Mouse (Mus musculus): ENCODE results near the gene Clpb.

The Clpb gene

DNA sequence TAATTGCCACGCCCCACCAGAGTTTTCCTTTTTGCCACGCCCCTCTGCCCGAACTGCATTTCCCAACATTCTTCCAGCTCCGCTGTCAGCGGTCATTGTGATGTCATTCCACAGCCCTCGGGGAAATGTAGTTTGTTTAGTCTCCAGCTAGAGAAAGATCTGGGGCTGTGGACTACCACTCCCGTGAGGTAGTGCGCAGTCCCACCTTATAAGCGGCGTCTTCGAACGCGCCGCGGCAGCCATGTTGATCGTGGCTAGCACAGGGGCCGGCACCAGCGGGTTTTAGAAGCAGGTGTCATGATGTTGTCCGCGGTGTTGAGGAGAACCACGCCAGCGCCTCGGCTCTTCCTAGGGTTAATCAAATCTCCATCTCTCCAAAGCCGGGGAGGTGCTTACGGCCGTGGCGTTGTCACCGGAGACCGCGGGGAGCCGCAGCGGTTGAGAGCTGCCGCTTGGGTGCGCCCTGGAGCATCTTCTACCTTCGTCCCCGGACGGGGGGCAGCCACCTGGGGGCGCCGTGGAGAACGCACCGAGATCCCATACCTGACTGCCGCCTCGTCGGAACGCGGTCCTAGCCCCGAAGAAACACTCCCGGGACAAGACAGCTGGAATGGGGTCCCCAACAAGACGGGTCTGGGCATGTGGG lies at the start of gene Clpb:
Gene Clpb (plus strand): TSS at position 120 of the 646 bp plus-strand sequence.
- in situ Hi-C loops (cut with MboI, MseI), result loop anchor here (10.0 kb wide), 1 partner anchor 1929 kb away; the partner anchor contains the start of gene Olfr520

DNA sequence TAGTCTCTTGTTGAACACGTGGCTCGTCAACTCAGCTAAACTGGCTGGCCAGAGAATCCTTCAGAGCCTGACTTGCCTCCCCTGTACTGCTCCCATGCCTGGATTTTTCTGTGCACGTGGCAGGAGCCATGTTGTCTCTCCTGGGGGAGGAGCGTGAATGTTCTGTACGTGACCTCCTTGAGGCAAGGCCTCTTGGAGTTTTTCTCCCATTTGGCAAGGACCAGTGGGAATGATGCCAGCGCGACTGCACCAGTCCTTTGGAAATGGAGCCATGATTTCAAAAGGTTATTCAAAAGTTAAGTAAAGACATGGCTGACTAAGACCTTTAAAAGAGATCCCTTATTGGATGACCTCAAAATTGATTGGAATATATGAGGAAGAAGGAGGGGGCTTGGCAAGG lies 48.0 kb upstream of the Clpb start:
- in situ Hi-C loops (cut with MboI, MseI), result no loop called here

DNA sequence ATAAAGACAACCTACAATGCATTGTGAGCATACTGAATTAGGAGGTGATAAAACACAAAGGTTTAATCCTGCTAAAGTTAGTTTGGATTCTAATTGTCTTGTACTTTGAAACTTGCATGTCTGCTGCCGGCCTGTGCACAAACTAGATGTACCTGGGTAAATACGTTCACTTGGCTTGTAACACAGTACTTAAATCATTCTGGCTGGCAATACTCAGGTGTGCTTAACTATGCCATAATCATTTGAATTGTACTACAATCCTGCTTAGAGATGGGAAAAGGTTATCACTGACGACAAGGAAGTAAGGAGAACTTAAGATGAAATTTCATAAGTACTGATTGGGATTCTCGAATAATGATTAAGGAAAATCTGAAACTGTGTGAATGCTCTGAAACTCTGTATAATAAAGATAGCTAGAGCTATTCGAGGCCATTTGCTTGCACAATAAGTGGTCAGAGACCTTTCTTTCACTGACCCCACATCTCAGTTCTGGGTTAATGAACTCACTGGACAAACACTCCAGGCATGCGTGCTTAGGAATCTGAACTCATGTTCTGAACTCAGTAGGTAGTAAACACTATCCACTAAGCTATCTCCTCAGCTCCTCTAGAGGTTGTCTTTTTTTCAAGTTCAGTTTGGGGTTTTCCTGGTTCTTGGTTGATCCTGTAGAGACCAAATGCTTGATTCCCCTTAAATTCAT lies 47.1 kb upstream of the Clpb start:
- in situ Hi-C loops (cut with MboI, MseI), result no loop called here

DNA sequence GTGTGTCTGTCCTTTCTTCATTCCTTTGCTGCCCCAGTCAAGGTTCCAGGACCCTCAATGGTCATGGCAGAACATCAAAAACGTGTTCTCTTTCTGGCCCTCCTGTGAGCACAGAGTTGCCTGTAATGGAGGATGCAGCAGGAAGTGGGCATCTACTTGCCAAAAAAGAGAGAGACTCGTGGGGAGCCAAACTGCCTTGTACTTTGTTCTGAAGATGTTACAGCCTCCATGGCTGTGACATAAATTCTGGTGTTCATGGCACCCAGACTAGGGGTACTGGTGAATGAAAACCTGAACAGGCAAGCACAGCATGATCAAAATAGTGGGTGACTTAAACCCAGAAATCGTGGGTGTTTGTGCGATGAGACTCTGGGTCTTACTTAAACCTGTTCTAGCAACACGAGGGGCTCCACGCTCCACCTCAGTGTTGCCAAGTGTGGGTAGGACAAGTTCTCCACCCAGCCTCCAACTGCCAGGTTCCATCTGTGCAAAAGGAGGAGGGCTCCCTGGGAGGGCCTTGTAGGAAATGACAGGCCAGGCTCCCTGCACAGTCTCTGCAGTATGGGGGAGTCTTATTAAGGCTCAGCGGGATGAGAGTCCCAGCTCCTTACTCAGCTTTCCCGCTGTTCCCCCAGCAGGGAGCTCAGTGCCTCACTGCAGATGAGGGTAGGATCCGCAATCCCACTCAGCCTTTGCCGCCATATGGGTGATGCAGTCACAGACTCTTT lies 45.8 kb upstream of the Clpb start:
- in situ Hi-C loops (cut with MboI, MseI), result no loop called here

DNA sequence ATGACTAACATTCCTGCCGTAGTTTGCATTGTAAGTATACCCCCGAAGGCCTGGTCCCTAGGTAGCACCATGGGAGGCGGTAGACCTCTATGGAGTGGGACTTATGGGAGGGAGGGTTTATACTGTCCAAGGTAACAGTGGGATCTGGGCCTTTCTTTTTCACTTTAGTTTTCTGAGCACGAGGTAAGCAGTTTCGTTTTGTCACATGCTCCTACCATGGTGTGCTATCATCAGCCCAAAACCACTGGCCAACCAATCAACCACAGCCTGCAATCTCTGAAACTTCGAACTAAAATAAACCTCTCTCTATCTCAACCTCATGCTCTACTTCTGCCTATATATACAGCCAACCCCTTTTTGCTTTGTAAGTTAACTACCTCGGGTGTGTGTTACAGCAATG lies 45.2 kb upstream of the Clpb start:
- in situ Hi-C loops (cut with MboI, MseI), result no loop called here

DNA sequence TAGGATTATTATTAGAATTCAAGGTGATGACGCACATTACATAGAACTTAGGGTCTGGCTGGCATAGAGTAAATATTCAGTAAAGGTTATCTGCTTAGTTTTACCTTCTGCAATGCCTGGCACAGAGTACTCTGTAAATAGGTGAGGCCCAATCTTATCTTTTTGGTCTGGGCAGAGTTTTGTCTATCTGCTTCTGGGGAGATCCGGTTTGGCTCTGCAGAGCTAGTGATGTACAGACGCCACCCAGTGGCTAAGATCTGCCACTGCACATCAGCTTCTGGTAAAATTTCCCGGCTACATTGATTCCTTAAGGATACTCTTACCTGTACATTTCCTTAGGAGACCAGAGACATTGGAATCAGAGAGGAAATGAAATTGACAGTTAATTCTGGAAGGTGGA lies 43.1 kb upstream of the Clpb start:
- in situ Hi-C loops (cut with MboI, MseI), result loop anchor here (5.0 to 10.0 kb wide), 2 partner anchors 76 to 163 kb away; no protein-coding TSS in a partner anchor

DNA sequence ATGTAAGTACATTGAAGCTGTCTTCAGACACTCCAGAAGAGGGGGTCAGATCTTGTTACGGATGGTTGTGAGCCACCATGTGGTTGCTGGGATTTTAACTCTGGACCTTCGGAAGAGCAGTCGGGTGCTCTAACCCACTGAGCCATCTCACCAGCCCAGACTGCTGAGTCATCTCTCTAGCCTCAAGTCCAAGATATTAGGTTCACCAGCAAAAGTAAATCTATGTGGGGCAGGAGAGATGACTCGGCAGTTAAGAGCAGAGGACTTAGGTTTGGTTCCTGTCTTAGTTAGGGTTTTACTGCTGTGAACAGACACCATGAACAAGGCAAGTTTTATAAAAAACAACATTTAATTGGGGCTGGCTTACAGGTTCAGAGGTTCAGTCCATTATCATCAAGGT lies 41.6 kb upstream of the Clpb start:
- in situ Hi-C loops (cut with MboI, MseI), result loop anchor here (5.0 to 10.0 kb wide), 2 partner anchors 77 to 165 kb away; no protein-coding TSS in a partner anchor

- in situ Hi-C loops (cut with MboI, MseI), result loop anchor here (5.0 to 10.0 kb wide), 2 partner anchors 79 to 167 kb away; no protein-coding TSS in a partner anchor
Measured at GRCm38 (mm10) chr7:101624283-101624682, 39.1 kb upstream of the Clpb start.

GRCm38 (mm10) chr7:101627166-101627565 lies 36.3 kb upstream of the Clpb start:
- in situ Hi-C loops (cut with MboI, MseI), result loop anchor here (10.0 kb wide), 1 partner anchor 82 kb away; no protein-coding TSS in a partner anchor

DNA sequence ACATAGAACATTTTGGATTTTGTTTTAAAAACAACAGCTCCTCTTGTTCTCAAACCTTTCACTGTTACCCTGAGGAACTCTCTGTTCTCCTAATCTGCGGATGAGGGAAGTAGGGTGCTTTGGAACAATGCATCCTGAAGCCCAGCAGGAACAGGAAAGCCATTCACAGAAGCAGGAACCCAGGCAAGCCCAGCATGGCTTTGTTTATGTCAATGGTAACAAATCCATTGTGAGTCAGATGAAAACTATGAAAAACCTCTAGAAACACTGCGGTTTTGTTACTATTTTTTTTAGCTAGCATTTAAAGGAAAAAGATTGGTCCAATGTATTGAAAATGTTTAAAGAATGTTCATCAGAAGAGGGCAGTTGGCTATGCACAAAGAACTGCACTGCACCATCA lies 35.0 kb upstream of the Clpb start:
- in situ Hi-C loops (cut with MboI, MseI), result loop anchor here (10.0 kb wide), 1 partner anchor 84 kb away; no protein-coding TSS in a partner anchor

GRCm38 (mm10) chr7:101633629-101634177 lies 29.7 kb upstream of the Clpb start:
- in situ Hi-C loops (cut with MboI, MseI), result no loop called here

DNA sequence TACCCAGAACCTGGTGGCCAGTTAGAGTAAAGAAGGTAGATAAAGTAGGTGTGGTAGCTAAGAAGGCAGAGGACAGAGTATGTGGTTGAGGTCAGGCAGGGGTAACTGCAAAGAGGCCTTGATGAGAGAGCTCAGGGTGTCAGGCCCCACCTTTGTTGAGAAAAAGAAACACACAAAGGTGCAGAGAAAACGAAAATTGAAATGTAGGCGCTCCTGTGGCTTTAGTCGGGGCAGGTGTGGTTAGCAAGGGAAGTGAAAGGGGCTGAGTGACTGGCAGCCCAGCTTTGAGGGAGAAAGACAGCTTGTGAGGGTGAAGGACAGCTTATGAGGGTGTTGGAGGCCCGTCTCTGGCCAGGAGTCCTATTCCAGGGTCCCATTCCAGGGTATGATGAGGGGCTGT lies 28.9 kb upstream of the Clpb start:
- in situ Hi-C loops (cut with MboI, MseI), result no loop called here

- in situ Hi-C loops (cut with MboI, MseI), result no loop called here
Measured at GRCm38 (mm10) chr7:101636056-101636455, 27.4 kb upstream of the Clpb start.

DNA sequence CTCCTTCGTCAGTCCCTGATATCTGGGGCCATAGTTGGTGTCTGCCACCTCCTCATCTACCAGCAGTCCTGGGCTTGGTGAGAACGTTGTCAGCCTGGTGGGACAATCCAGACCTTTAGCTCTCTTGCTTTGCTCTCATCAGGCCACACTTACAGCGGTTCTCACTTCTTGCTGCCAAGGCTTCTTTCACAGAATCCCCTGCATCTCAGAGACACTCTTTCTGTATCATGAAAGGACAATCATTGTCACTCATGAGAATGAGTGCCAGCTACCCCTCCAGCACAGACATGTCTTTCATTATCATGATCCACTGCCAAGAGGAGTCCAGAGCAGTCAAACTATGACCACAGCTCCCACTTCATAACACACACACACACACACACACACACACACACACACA lies 19.6 kb upstream of the Clpb start:
- in situ Hi-C loops (cut with MboI, MseI), result no loop called here

GRCm38 (mm10) chr7:101649729-101650128 lies 13.7 kb upstream of the Clpb start:
- in situ Hi-C loops (cut with MboI, MseI), result no loop called here

DNA sequence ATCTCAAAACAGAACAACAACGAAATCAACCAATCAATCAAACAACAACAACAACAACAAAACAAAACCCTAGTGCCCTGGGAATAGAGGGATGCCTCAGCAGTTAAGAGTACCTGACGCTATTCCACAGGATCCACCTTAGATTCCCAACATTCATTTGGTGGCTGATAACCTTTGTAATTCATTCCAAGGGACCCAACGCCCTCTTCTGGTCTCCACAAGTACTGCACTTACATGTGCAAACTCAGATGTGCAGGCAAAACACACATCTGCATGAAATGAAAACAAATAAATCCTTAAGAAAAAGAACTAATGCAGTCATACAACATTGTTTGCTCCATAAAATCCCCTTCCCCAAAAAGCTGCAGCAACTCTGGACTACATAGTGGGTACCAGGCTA lies 12.9 kb upstream of the Clpb start:
- in situ Hi-C loops (cut with MboI, MseI), result no loop called here

DNA sequence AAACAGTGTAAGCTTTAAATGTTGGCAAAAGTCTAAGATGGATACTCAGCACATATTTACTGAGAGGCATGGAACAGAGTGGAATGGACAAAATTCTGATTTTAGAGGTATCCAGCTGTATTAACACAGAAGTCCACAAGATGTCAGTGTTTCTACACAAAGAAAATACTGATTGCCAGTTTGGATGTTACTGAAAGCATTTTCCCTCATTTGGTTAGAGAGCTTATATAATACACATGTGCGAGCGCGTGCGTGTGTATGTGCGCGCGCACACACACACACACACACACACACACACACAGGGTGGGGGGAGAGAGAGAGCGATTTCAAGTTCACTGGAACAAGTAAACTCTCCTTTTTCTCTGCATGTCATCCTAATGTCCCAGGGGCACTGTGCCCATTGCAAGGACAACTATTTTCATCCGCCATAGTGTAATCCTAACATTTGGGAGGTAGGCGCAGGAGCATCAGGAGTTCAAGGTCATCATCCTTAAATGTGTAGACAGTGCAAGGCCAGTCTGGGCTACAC lies 9.7 kb upstream of the Clpb start:
- in situ Hi-C loops (cut with MboI, MseI), result no loop called here

DNA sequence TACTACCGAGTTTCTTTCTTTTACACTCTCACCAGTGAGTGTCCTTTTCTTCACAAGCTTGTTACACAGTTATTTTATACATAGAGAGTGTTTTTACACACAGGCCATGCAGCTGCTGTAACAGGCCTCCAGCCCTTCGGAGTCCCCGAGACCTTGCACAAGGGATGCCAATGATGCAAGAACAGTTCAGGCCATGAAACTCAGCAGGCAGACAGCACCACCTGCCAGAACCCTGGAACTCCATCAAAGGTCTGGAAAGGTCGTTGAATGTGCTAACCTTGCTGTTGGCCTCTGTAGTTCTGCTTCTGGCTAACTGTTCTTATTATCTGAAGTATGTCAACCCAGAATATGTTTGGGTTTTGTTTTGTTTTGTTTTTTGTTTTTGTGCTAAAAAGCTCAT lies 8.5 kb upstream of the Clpb start:
- in situ Hi-C loops (cut with MboI, MseI), result no loop called here

- in situ Hi-C loops (cut with MboI, MseI), result loop anchor here (10.0 kb wide), 1 partner anchor 1927 kb away; the partner anchor contains the start of gene Olfr520
Measured at GRCm38 (mm10) chr7:101662006-101662405, 1.4 kb upstream of the Clpb start.

DNA sequence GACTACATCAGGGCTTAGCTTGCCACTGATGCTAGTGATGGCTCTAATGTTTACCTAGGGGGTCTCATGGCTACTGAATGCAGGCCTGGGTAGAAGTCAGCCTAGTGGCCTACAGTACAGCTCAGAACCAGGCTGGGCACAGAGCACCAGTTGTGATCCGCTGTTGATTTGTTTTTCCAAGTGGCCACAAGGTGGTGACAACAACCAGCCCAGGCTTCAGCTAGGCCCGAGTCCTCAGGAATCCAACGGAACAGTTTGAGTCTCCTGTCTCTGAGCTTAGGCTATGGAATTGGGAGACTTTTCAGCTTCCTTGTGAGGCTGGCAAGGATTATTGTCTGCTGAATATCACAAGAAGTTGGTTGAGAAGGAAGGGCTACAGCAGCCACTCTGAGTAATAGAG lies 3.1 kb downstream of the Clpb start:
- in situ Hi-C loops (cut with MboI, MseI), result loop anchor here (10.0 kb wide), 1 partner anchor 1932 kb away; the partner anchor contains the start of gene Olfr520

DNA sequence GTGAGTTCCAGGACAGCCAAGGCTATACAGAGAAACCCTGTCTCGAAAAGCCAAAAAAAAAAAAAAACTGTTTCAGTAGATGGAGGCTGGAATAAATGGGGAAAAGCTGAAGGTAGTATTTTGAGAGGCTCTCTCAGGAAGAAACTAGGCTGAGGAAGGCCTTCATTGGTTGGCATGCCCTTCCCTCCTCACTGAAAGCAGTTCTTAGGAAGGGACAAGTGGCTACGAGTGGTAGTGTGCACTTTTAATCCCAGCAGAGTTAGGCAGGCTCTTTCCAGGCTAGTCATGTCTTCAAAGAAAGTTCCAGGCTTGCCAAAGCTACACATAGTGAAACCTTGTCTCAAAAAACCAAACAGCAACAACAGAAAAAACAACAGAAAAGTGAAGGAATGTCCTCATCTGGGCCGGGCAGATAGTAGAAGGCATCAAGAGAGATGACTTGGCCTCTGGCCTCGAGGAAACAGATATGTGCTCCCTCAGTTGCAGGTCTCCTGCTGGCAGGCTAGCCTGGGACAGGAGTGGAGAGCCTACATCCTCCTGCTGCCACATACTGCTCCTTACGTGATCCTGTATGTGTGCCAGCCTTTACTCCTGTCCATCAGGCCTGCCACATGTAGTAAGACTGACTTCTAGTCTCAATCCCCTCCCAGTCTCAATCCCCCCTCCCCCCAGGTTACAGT lies 8.3 kb downstream of the Clpb start:
- in situ Hi-C loops (cut with MboI, MseI), result loop anchor here (5.0 kb wide), 1 partner anchor 61 kb away; no protein-coding TSS in a partner anchor

Data from T-helper 2 cell (primary cell).